Mouse (Mus musculus) lung, postnatal 0 days (tissue): Measurements from ENCODE around the gene Acat3. TPM values are rescaled to one million over a fixed set of nuclear protein-coding genes. Genes with fewer than 3 reads are reported as not detected.
"Not testable (repeated sequence)": the region's sequence is repeated elsewhere in the genome, so short reads cannot be mapped to it uniquely, and the experiment has no call there.

Experiments
- ATAC-seq: fragments of 200-750 bp; cut with Nextera tagmentation; 2 replicates; pipeline ENCODE4 v1.8.0; 2017; ENCODE audit warnings: moderate library complexity
- DNase-seq: peaks from one replicate; pipeline ENCODE4 v3.0.0-alpha.2; 2016; ENCODE audit warnings: low spot score
- H3K27ac ChIP-seq: fragments of 300-500 bp; sonication (generic); 2 replicates; pipeline ENCODE4 v1.5.1; 2014; ENCODE audit warnings: antibody characterized with exemption, mild to moderate bottlenecking, low read length, mixed read lengths
- H3K27me3 ChIP-seq: fragments of 300-500 bp; sonication (generic); replicated peaks from 2 replicates; pipeline ENCODE4 v1.6.1; 2014; ENCODE audit warnings: low read length, mixed read lengths; ENCODE audit not compliant: insufficient read depth
- H3K36me3 ChIP-seq: fragments of 300-500 bp; sonication (generic); 2 replicates; pipeline ENCODE4 v1.6.1; 2014; ENCODE audit warnings: low read length, mixed read lengths; ENCODE audit not compliant: insufficient read depth
- H3K4me1 ChIP-seq: fragments of 300-500 bp; sonication (generic); 2 replicates; pipeline ENCODE4 v1.6.1; 2014; ENCODE audit warnings: antibody characterized with exemption, low read depth, low read length, mixed read lengths; ENCODE audit not compliant: insufficient read depth
- H3K4me2 ChIP-seq: fragments of 300-500 bp; sonication (generic); replicated peaks from 2 replicates; pipeline ENCODE4 v1.6.1; 2014; ENCODE audit warnings: low read depth, mild to moderate bottlenecking, low read length, moderate library complexity, mixed read lengths
- H3K4me3 ChIP-seq: fragments of 300-500 bp; sonication (generic); 2 replicates; pipeline ENCODE4 v1.5.1; 2014; ENCODE audit warnings: low read depth, low read length
- H3K9ac ChIP-seq: fragments of 300-500 bp; sonication (generic); replicated peaks from 2 replicates; pipeline ENCODE4 v1.6.1; 2014; ENCODE audit warnings: low read depth, mild to moderate bottlenecking
- H3K9me3 ChIP-seq: fragments of 300-500 bp; sonication (generic); 2 replicates; pipeline ENCODE4 v1.6.1; 2016; ENCODE audit warnings: low read length, mixed read lengths
- CTCF ChIP-seq: IDR thresholded peaks from 2 replicates; pipeline ENCODE4 v1.5.1; 2016; ENCODE audit warnings: antibody characterized with exemption, mild to moderate bottlenecking
- EP300 ChIP-seq: IDR thresholded peaks from 2 replicates; pipeline ENCODE4 v1.6.1; 2016; ENCODE audit warnings: antibody characterized with exemption, mild to moderate bottlenecking, control low read depth
- WGBS: fragments of 180-500 bp; shearing (Covaris S2); extraction: QIAGEN DNeasy Blood & Tissue Kit; methylation state at CpG from one replicate; pipeline ENCODE4 v1.1.7; 2014; 5-methylcytosine and 5-hydroxymethylcytosine counted together
- polyA plus RNA-seq: library from polyadenylated mRNA; unstranded; fragments of >200 nt; fragmentation: Nextera tagmentation; extraction: Ambion mirVana; gene quantifications from 2 replicates; pipeline ENCODE4 v1.2.1, GENCODE M21; 2015

Acat3 gene
- polyA plus RNA-seq, 1 experiment from 2014 or later: 0.39 TPM

- 76% methylated on average over 8 of the region's 8 CpGs for WGBS
- Histone ChIP-seq H3K4me1 (no peaks in the 10 kb centered on the region), H3K4me2 (no peak overlapping the region), H3K27me3 (no peaks in the 10 kb centered on the region), H3K36me3 (0 out of 2 replicates have a peak, but pooled peaks cover 6% of the 10 kb centered on the region), H3K9ac (no peak overlapping the region), H3K27ac (no peak overlapping the region), H3K4me3 (no peak overlapping the region), H3K9me3 (no peaks in the 10 kb centered on the region)
- TF ChIP-seq EP300: no peak
- TF ChIP-seq CTCF: no peak
- DNase-seq (no peak), ATAC-seq (no peak)
These were observed 1.3 kb upstream of the Acat3 start for GRCm38 (mm10) chr17:12941543-12942260.

- not testable (repeated sequence) for H3K9ac ChIP-seq
These were observed 837 bp downstream of the Acat3 start for GRCm38 (mm10) chr17:12939377-12940148.

GRCm38 (mm10) chr17:12938077-12938476 is 2.3 kb downstream of the Acat3 start:
- no peak overlapping the region for H3K9ac ChIP-seq
- no peaks in the 10 kb centered on the region for H3K27me3 ChIP-seq
- no peak overlapping the region for H3K4me3 ChIP-seq
- H3K4me1 ChIP-seq: no peaks in the 10 kb centered on the region
- WGBS: 60% methylated on average over 2 of the region's 2 CpGs
- DNase-seq (no peak), ATAC-seq (no peak)
- no peaks in the 10 kb centered on the region for H3K36me3 ChIP-seq
- H3K4me2 ChIP-seq: no peak overlapping the region
- no peak overlapping the region for H3K27ac ChIP-seq
- no peaks in the 10 kb centered on the region for H3K9me3 ChIP-seq
- TF ChIP-seq EP300 (no peak), CTCF (no peak)

More at GRCm38 (mm10) chr17:12939377-12940148, 837 bp downstream of the Acat3 start:
- H3K9me3 ChIP-seq, H3K27me3 ChIP-seq, H3K27ac ChIP-seq, H3K4me3 ChIP-seq, H3K4me1 ChIP-seq, DNase-seq, H3K36me3 ChIP-seq: not testable (repeated sequence)
- H3K4me2 ChIP-seq: peak overlapping the region; percentile 47
- 0 out of 2 replicates have a peak, but pooled peaks have one; percentile 4 for ATAC-seq
- WGBS: 32% methylated on average over 2 of the region's 12 CpGs

- no peak overlapping the region for H3K9ac ChIP-seq
- no peak for TF ChIP-seq CTCF
- TF ChIP-seq EP300: no peak
- H3K27me3 ChIP-seq: no peaks in the 10 kb centered on the region
- no peak overlapping the region for H3K4me3 ChIP-seq
- H3K4me1 ChIP-seq: no peaks in the 10 kb centered on the region
- WGBS: 62% methylated on average over 2 of the region's 2 CpGs
- H3K27ac ChIP-seq: no peak overlapping the region
- H3K4me2 ChIP-seq: no peak overlapping the region
- ATAC-seq (peak; percentile 21; the same call in 1 of the 2 replicates), DNase-seq (peak; percentile 5)
- H3K36me3 ChIP-seq: no peaks in the 10 kb centered on the region
- no peaks in the 10 kb centered on the region for H3K9me3 ChIP-seq
These were observed 2.9 kb downstream of the Acat3 start for GRCm38 (mm10) chr17:12937412-12937970.

GRCm38 (mm10) chr17:12935719-12936118 is 4.7 kb downstream of the Acat3 start:
- no peak for ATAC-seq
- WGBS: 57% methylated on average over 4 of the region's 4 CpGs
- H3K27ac ChIP-seq: no peak overlapping the region

GRCm38 (mm10) chr17:12931576-12931975 is 8.8 kb downstream of the Acat3 start:
- DNase-seq, H3K36me3 ChIP-seq, H3K4me3 ChIP-seq, H3K27me3 ChIP-seq, ATAC-seq, H3K9ac ChIP-seq, H3K27ac ChIP-seq, H3K9me3 ChIP-seq, H3K4me1 ChIP-seq, H3K4me2 ChIP-seq: not testable (repeated sequence)
- 81% methylated on average over 5 of the region's 5 CpGs for WGBS

More at GRCm38 (mm10) chr17:12935719-12936118, 4.7 kb downstream of the Acat3 start:
- H3K4me2 ChIP-seq: no peak overlapping the region
- H3K4me3 ChIP-seq: no peak overlapping the region
- no peaks in the 10 kb centered on the region for H3K4me1 ChIP-seq
- H3K9ac ChIP-seq: no peak overlapping the region
- no peaks in the 10 kb centered on the region for H3K36me3 ChIP-seq
- DNase-seq: no peak
- H3K9me3 ChIP-seq: no peaks in the 10 kb centered on the region
- TF ChIP-seq EP300 (no peak), CTCF (no peak)
- no peaks in the 10 kb centered on the region for H3K27me3 ChIP-seq
